Mouse (Mus musculus): ENCODE measurements around the gene Irf2bp1.

GRCm38 (mm10) chr7:19000421-19000820 is 3.4 kb upstream of the Irf2bp1 start:
- TF ChIP-seq CTCF (conservative IDR thresholded peaks at IDR 0.05; ENCODE audit: insufficient read depth, insufficient read length, low read depth, low read length) = no peak
- TF ChIP-seq POLR2A (IDR thresholded peaks at IDR 0.05; ENCODE audit: low read depth, low read length) = no peak

All from kidney, adult 2 months (tissue).